Mouse (Mus musculus): ENCODE results near the gene Osm. TPM values are rescaled to one million over a fixed set of nuclear protein-coding genes. Genes with fewer than 3 reads are reported as not detected.
A peak's percentile ranks its signal among the peaks of the same experiment; 100 is the strongest.

The Osm gene
- total and polyA plus RNA-seq, 2 experiments, result not detected

- 69% methylated on average over 12 of the region's 12 CpGs for WGBS
- Histone ChIP-seq H3K4me3 (ENCODE audit: insufficient read depth, low read depth, low read length) (no peak overlapping the region), H3K27me3 (ENCODE audit: control insufficient read depth, insufficient read depth, low read length) (no peaks in the 10 kb centered on the region), H3K27ac (replicated peaks; ENCODE audit: insufficient read depth, low read depth, low read length) (peak overlapping the region; percentile 26), H3K36me3 (ENCODE audit: control insufficient read depth, insufficient read depth, low read length) (peaks cover 8% of the 10 kb centered on the region), H3K4me1 (ENCODE audit: control insufficient read depth, insufficient read depth, low read length) (peaks cover 8% of the 10 kb centered on the region), H3K9ac (ENCODE audit: low read depth, low read length) (no peak overlapping the region), H3K79me2 (ENCODE audit: control insufficient read depth, insufficient read depth, low read length) (peaks cover 19% of the 10 kb centered on the region; the same call in 1 of the 2 replicates)
- TF ChIP-seq POLR2A (IDR thresholded peaks at IDR 0.05; ENCODE audit: extremely low read depth, insufficient read depth, low read length) (no peak), CTCF (IDR thresholded peaks at IDR 0.05; ENCODE audit: low read depth, low read length) (no peak)
- no peak for DNase-seq (ENCODE audit: extremely low read depth, low read depth, low spot score)
Measured at GRCm38 (mm10) chr11:4202995-4203704, 33.1 kb upstream of the Osm start.

GRCm38 (mm10) chr11:4203705-4204074 lies 32.5 kb upstream of the Osm start:
- Histone ChIP-seq H3K4me1 (ENCODE audit: control insufficient read depth, insufficient read depth, low read length) (peaks cover 8% of the 10 kb centered on the region), H3K27me3 (ENCODE audit: control insufficient read depth, insufficient read depth, low read length) (no peaks in the 10 kb centered on the region), H3K79me2 (ENCODE audit: control insufficient read depth, insufficient read depth, low read length) (peaks cover 17% of the 10 kb centered on the region; the same call in 1 of the 2 replicates), H3K9ac (ENCODE audit: low read depth, low read length) (no peak overlapping the region), H3K36me3 (ENCODE audit: control insufficient read depth, insufficient read depth, low read length) (peaks cover 10% of the 10 kb centered on the region), H3K27ac (replicated peaks; ENCODE audit: insufficient read depth, low read depth, low read length) (peak overlapping the region; percentile 26), H3K4me3 (ENCODE audit: insufficient read depth, low read depth, low read length) (no peak overlapping the region)
- TF ChIP-seq CTCF (IDR thresholded peaks at IDR 0.05; ENCODE audit: low read depth, low read length) (no peak), POLR2A (IDR thresholded peaks at IDR 0.05; ENCODE audit: extremely low read depth, insufficient read depth, low read length) (no peak)
- peak; percentile 90 for DNase-seq (ENCODE audit: extremely low read depth, low read depth, low spot score)
- WGBS, result 15% methylated on average over 2 of the region's 2 CpGs

DNA sequence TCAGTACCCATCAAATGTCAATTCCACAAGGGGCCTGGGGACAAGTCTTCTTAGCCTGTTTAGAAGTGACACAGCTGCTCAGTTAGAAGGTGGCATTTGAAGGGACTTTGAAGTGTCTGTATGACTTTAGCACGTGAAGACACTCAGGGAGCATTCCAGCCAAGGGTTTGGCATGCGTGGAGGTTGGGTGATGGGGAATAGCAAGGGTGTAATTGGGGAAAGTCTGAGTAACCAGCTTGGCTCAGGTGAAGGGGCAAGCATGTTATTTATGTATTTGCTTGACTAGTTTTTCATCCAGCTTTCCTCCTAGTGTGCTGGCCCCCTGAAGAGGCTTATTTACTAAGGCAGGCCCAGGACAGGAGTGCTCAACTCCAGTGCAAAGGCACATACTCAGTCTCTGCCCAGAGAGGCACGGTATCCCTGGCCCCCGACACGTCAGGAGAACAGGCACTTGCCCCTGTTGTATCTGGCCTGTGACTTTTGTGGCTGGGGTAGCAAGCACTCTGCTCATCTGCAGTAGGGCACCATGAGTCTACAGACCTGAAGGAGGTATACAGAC lies 31.0 kb upstream of the Osm start:
- Histone ChIP-seq H3K4me1 (ENCODE audit: control insufficient read depth, insufficient read depth, low read length) (peaks cover 8% of the 10 kb centered on the region), H3K9ac (ENCODE audit: low read depth, low read length) (no peak overlapping the region), H3K27me3 (ENCODE audit: control insufficient read depth, insufficient read depth, low read length) (no peaks in the 10 kb centered on the region), H3K36me3 (ENCODE audit: control insufficient read depth, insufficient read depth, low read length) (peaks cover 19% of the 10 kb centered on the region), H3K27ac (replicated peaks; ENCODE audit: insufficient read depth, low read depth, low read length) (no peak overlapping the region), H3K4me3 (ENCODE audit: insufficient read depth, low read depth, low read length) (no peak overlapping the region), H3K79me2 (ENCODE audit: control insufficient read depth, insufficient read depth, low read length) (peaks cover 5% of the 10 kb centered on the region; the same call in 1 of the 2 replicates)
- WGBS, result 91% methylated on average over 5 of the region's 5 CpGs
- DNase-seq (ENCODE audit: extremely low read depth, low read depth, low spot score), result no peak
- TF ChIP-seq POLR2A (IDR thresholded peaks at IDR 0.05; ENCODE audit: extremely low read depth, insufficient read depth, low read length), result no peak
- TF ChIP-seq CTCF (IDR thresholded peaks at IDR 0.05; ENCODE audit: low read depth, low read length), result no peak

DNA sequence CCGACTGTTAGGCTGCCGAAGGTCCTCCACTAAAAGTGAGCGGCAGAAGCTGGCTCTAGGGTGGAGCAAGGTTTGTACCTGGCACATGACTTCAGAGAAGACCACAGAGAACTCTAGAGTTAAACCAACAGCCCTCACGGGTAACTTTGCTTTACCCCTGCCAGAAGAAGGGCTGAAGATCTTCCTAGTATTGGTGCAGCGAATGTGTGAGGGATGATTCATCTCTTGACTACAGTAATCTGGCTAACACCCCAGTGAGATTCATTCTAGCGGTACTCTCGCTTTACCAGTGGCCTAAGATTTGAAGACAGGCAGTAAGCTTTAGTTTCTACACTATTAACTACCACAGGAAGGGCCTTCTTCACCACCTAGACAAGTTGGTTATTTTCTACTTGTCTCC lies 30.3 kb upstream of the Osm start:
- peaks cover 8% of the 10 kb centered on the region for H3K4me1 ChIP-seq (ENCODE audit: control insufficient read depth, insufficient read depth, low read length)
- H3K36me3 ChIP-seq (ENCODE audit: control insufficient read depth, insufficient read depth, low read length), result peaks cover 23% of the 10 kb centered on the region
- DNase-seq (ENCODE audit: extremely low read depth, low read depth, low spot score), result no peak
- H3K79me2 ChIP-seq (ENCODE audit: control insufficient read depth, insufficient read depth, low read length), result peaks cover 5% of the 10 kb centered on the region; the same call in 1 of the 2 replicates
- H3K4me3 ChIP-seq (ENCODE audit: insufficient read depth, low read depth, low read length), result no peak overlapping the region
- TF ChIP-seq POLR2A (IDR thresholded peaks at IDR 0.05; ENCODE audit: extremely low read depth, insufficient read depth, low read length) (no peak), CTCF (IDR thresholded peaks at IDR 0.05; ENCODE audit: low read depth, low read length) (no peak)
- no peak overlapping the region for H3K27ac ChIP-seq (replicated peaks; ENCODE audit: insufficient read depth, low read depth, low read length)
- 90% methylated on average over 7 of the region's 7 CpGs for WGBS
- no peak overlapping the region for H3K9ac ChIP-seq (ENCODE audit: low read depth, low read length)
- H3K27me3 ChIP-seq (ENCODE audit: control insufficient read depth, insufficient read depth, low read length), result no peaks in the 10 kb centered on the region

- 69% methylated on average over 6 of the region's 6 CpGs for WGBS
- TF ChIP-seq POLR2A (IDR thresholded peaks at IDR 0.05; ENCODE audit: extremely low read depth, insufficient read depth, low read length), result no peak
- DNase-seq (ENCODE audit: extremely low read depth, low read depth, low spot score), result no peak
- Histone ChIP-seq H3K4me1 (ENCODE audit: control insufficient read depth, insufficient read depth, low read length) (peaks cover 8% of the 10 kb centered on the region), H3K27me3 (ENCODE audit: control insufficient read depth, insufficient read depth, low read length) (no peaks in the 10 kb centered on the region), H3K36me3 (ENCODE audit: control insufficient read depth, insufficient read depth, low read length) (peaks cover 25% of the 10 kb centered on the region), H3K4me3 (ENCODE audit: insufficient read depth, low read depth, low read length) (no peak overlapping the region), H3K27ac (replicated peaks; ENCODE audit: insufficient read depth, low read depth, low read length) (no peak overlapping the region), H3K79me2 (ENCODE audit: control insufficient read depth, insufficient read depth, low read length) (peaks cover 5% of the 10 kb centered on the region; the same call in 1 of the 2 replicates), H3K9ac (ENCODE audit: low read depth, low read length) (no peak overlapping the region)
Measured at GRCm38 (mm10) chr11:4206563-4206962, 29.7 kb upstream of the Osm start.

DNA sequence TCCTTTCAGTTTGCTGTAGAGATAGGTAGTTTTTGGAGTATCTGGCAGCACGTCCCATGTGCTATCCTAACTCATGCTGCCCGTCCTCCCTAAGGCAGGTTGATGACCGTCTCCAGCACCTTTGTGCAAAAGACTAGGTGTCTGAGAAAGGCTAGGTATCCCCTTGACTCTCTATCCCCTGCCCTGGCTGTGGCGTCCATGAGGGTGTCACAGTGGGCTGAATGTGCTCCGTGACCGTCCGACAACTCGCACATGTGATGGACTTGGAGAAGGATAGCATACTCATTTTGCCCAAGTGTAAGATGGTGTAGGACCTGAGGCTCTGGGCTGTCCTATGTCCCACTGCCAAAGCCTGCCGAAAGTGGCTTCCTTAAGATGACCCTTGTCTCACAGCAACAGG lies 28.6 kb upstream of the Osm start:
- Histone ChIP-seq H3K36me3 (ENCODE audit: control insufficient read depth, insufficient read depth, low read length) (peaks cover 29% of the 10 kb centered on the region), H3K9ac (ENCODE audit: low read depth, low read length) (no peak overlapping the region), H3K79me2 (ENCODE audit: control insufficient read depth, insufficient read depth, low read length) (no peaks in the 10 kb centered on the region; the same call in 1 of the 2 replicates), H3K27ac (replicated peaks; ENCODE audit: insufficient read depth, low read depth, low read length) (no peak overlapping the region), H3K4me1 (ENCODE audit: control insufficient read depth, insufficient read depth, low read length) (peaks cover 6% of the 10 kb centered on the region), H3K27me3 (ENCODE audit: control insufficient read depth, insufficient read depth, low read length) (no peaks in the 10 kb centered on the region), H3K4me3 (ENCODE audit: insufficient read depth, low read depth, low read length) (no peak overlapping the region)
- 93% methylated on average over 9 of the region's 9 CpGs for WGBS
- no peak for DNase-seq (ENCODE audit: extremely low read depth, low read depth, low spot score)
- no peak for TF ChIP-seq CTCF (IDR thresholded peaks at IDR 0.05; ENCODE audit: low read depth, low read length)
- no peak for TF ChIP-seq POLR2A (IDR thresholded peaks at IDR 0.05; ENCODE audit: extremely low read depth, insufficient read depth, low read length)
